Mouse (Mus musculus) liver, embryonic 16.5 days (tissue): ENCODE results near the gene Cd160. TPM values are rescaled to one million over a fixed set of nuclear protein-coding genes. Genes with fewer than 3 reads are reported as not detected.
A peak's percentile ranks its signal among the peaks of the same experiment; 100 is the strongest.

ENCODE experiments used
- ATAC-seq: fragments of 200-750 bp; cut with Nextera tagmentation; 2 replicates; pipeline ENCODE4 v1.8.0; 2017; ENCODE audit warnings: low read depth, mild to moderate bottlenecking, moderate number of reproducible peaks, moderate library complexity
- H3K27ac ChIP-seq: fragments of 300-500 bp; sonication (generic); 2 replicates; pipeline ENCODE4 v1.5.1; 2014; ENCODE audit warnings: mild to moderate bottlenecking, low read length
- H3K27me3 ChIP-seq: fragments of 300-500 bp; sonication (generic); 2 replicates; pipeline ENCODE4 v1.6.1; 2014; ENCODE audit warnings: low read depth, low read length, mixed read lengths; ENCODE audit not compliant: control insufficient read depth, insufficient read depth
- H3K36me3 ChIP-seq: fragments of 300-500 bp; sonication (generic); 2 replicates; pipeline ENCODE4 v1.6.1; 2014; ENCODE audit warnings: mild to moderate bottlenecking; ENCODE audit not compliant: control insufficient read depth, insufficient read depth
- H3K4me1 ChIP-seq: fragments of 300-500 bp; sonication (generic); 2 replicates; pipeline ENCODE4 v1.6.1; 2014; ENCODE audit warnings: low read depth, low read length, mixed read lengths; ENCODE audit not compliant: control insufficient read depth
- H3K4me2 ChIP-seq: fragments of 300-500 bp; sonication (generic); 2 replicates; pipeline ENCODE4 v1.6.1; 2014; ENCODE audit warnings: low read depth, low read length, mixed read lengths
- H3K4me3 ChIP-seq: fragments of 300-500 bp; sonication (generic); 2 replicates; pipeline ENCODE4 v1.5.1; 2014; ENCODE audit warnings: low read depth, mild to moderate bottlenecking, low read length
- H3K9ac ChIP-seq: fragments of 300-500 bp; sonication (generic); 2 replicates; pipeline ENCODE4 v1.6.1; 2014; ENCODE audit warnings: low read depth, low read length
- H3K9me3 ChIP-seq: fragments of 300-500 bp; sonication (generic); replicated peaks from 2 replicates; pipeline ENCODE4 v1.6.1; 2016; ENCODE audit warnings: low read length; ENCODE audit not compliant: control insufficient read depth
- WGBS: fragments of 180-500 bp; shearing (Covaris S2); extraction: QIAGEN DNeasy Blood & Tissue Kit; methylation state at CpG from one replicate; pipeline ENCODE4 v1.1.7; 2014; ENCODE audit not compliant: insufficient replicate concordance; 5-methylcytosine and 5-hydroxymethylcytosine counted together
- polyA plus RNA-seq: library from polyadenylated mRNA; unstranded; fragments of >200 nt; fragmentation: Nextera tagmentation; extraction: Ambion mirVana; gene quantifications from 2 replicates; pipeline ENCODE4 v1.2.1, GENCODE M21; 2015

The Cd160 gene
- polyA plus RNA-seq, 1 experiment from 2014 or later, result 0.27 TPM

- no peak overlapping the region for H3K9ac ChIP-seq
- 67% methylated on average over 4 of the region's 4 CpGs for WGBS
- H3K4me1 ChIP-seq, result no peaks in the 10 kb centered on the region
- H3K4me2 ChIP-seq, result no peak overlapping the region
- no peak for ATAC-seq
- H3K9me3 ChIP-seq, result no peaks in the 10 kb centered on the region
- H3K27me3 ChIP-seq, result no peaks in the 10 kb centered on the region
- H3K36me3 ChIP-seq, result no peaks in the 10 kb centered on the region
- H3K4me3 ChIP-seq, result no peak overlapping the region
- no peak overlapping the region for H3K27ac ChIP-seq
Measured at GRCm38 (mm10) chr3:96821581-96821980, 7.6 kb downstream of the Cd160 start.

- H3K4me3 ChIP-seq, result no peak overlapping the region
- no peak overlapping the region for H3K27ac ChIP-seq
- no peaks in the 10 kb centered on the region for H3K9me3 ChIP-seq
- no peak overlapping the region for H3K9ac ChIP-seq
- 50% methylated on average over 6 of the region's 6 CpGs for WGBS
- H3K27me3 ChIP-seq, result no peaks in the 10 kb centered on the region
- no peak overlapping the region for H3K4me2 ChIP-seq
- no peak for ATAC-seq
- no peaks in the 10 kb centered on the region for H3K36me3 ChIP-seq
- H3K4me1 ChIP-seq, result no peaks in the 10 kb centered on the region
Measured at GRCm38 (mm10) chr3:96820116-96820915, 8.8 kb downstream of the Cd160 start.

GRCm38 (mm10) chr3:96814342-96814741 is 14.8 kb downstream of the Cd160 start:
- H3K9me3 ChIP-seq, result no peaks in the 10 kb centered on the region
- no peaks in the 10 kb centered on the region for H3K36me3 ChIP-seq
- H3K4me2 ChIP-seq, result no peak overlapping the region
- no peak for ATAC-seq
- H3K27me3 ChIP-seq, result no peaks in the 10 kb centered on the region
- no peak overlapping the region for H3K4me3 ChIP-seq
- 25% methylated on average over 6 of the region's 6 CpGs for WGBS
- H3K4me1 ChIP-seq, result no peaks in the 10 kb centered on the region
- H3K9ac ChIP-seq, result no peak overlapping the region
- no peak overlapping the region for H3K27ac ChIP-seq

GRCm38 (mm10) chr3:96813591-96814244 is 15.4 kb downstream of the Cd160 start:
- Histone ChIP-seq H3K27me3 (no peaks in the 10 kb centered on the region), H3K9ac (no peak overlapping the region), H3K4me3 (no peak overlapping the region), H3K36me3 (no peaks in the 10 kb centered on the region), H3K4me1 (no peaks in the 10 kb centered on the region), H3K4me2 (no peak overlapping the region), H3K9me3 (no peaks in the 10 kb centered on the region), H3K27ac (no peak overlapping the region)
- ATAC-seq, result no peak
- 45% methylated on average over 7 of the region's 7 CpGs for WGBS

- Histone ChIP-seq H3K4me1 (no peaks in the 10 kb centered on the region), H3K9me3 (no peaks in the 10 kb centered on the region), H3K27ac (no peak overlapping the region), H3K4me2 (peak overlapping the region; percentile 41; the same call in 1 of the 2 replicates), H3K4me3 (no peak overlapping the region), H3K27me3 (no peaks in the 10 kb centered on the region), H3K36me3 (no peaks in the 10 kb centered on the region), H3K9ac (no peak overlapping the region)
- ATAC-seq, result peak; percentile 66; the same call in 1 of the 2 replicates
- WGBS, result 10% methylated on average over 9 of the region's 9 CpGs
Measured at GRCm38 (mm10) chr3:96813106-96813505, 16.0 kb downstream of the Cd160 start.

- peak; percentile 60; the same call in 1 of the 2 replicates for ATAC-seq
- Histone ChIP-seq H3K9me3 (no peaks in the 10 kb centered on the region), H3K9ac (no peak overlapping the region), H3K4me1 (no peaks in the 10 kb centered on the region), H3K27ac (no peak overlapping the region), H3K27me3 (no peaks in the 10 kb centered on the region), H3K4me3 (0 out of 2 replicates have a peak overlapping the region, but pooled peaks have one; percentile 20), H3K36me3 (no peaks in the 10 kb centered on the region), H3K4me2 (peak overlapping the region; percentile 41; the same call in 1 of the 2 replicates)
- WGBS, result 30% methylated on average over 20 of the region's 20 CpGs
Measured at GRCm38 (mm10) chr3:96812395-96813091, 16.6 kb downstream of the Cd160 start.

- 65% methylated on average over 3 of the region's 3 CpGs for WGBS
- no peak for ATAC-seq
- no peaks in the 10 kb centered on the region for H3K36me3 ChIP-seq
- no peak overlapping the region for H3K4me3 ChIP-seq
- H3K4me1 ChIP-seq, result no peaks in the 10 kb centered on the region
- no peak overlapping the region for H3K9ac ChIP-seq
- no peak overlapping the region for H3K4me2 ChIP-seq
- no peak overlapping the region for H3K27ac ChIP-seq
- no peaks in the 10 kb centered on the region for H3K9me3 ChIP-seq
- H3K27me3 ChIP-seq, result no peaks in the 10 kb centered on the region
Measured at GRCm38 (mm10) chr3:96811232-96811631, 17.9 kb downstream of the Cd160 start.

- WGBS, result 61% methylated on average over 3 of the region's 3 CpGs
- Histone ChIP-seq H3K9ac (no peak overlapping the region), H3K36me3 (no peaks in the 10 kb centered on the region), H3K4me1 (no peaks in the 10 kb centered on the region), H3K4me2 (no peak overlapping the region), H3K27me3 (no peaks in the 10 kb centered on the region), H3K4me3 (no peak overlapping the region), H3K9me3 (no peaks in the 10 kb centered on the region), H3K27ac (no peak overlapping the region)
- ATAC-seq, result no peak
Measured at GRCm38 (mm10) chr3:96808651-96809050, 20.5 kb downstream of the Cd160 start.
